Mouse (Mus musculus) megakaryocyte, adult 5-6 weeks (primary cell): ENCODE measurements around the gene Rab44. TPM values are rescaled to one million over a fixed set of nuclear protein-coding genes. Genes with fewer than 3 reads are reported as not detected.

Experiments used
- ATAC-seq: 2 replicates; pipeline ENCODE4 v1.8.0; 2016; ENCODE audit warnings: mild to moderate bottlenecking, inconsistent platforms; ENCODE audit not compliant: poor library complexity, severe bottlenecking
- total RNA-seq, 2 experiments: library from RNA; stranded (forward) in 1 of 2; stranded (reverse) in 1 of 2; fragments of 153-499, 151-499 nt in 1 of 2; fragments of 221-1000, 200-1000 nt in 1 of 2; gene quantifications; 2 replicates each; pipeline versions ENCODE4 v1.2.3 to v1.2.4; 2015 to 2017

The Rab44 gene
- total RNA-seq, 2 experiments from 2014 or later = 52.2 to 105 TPM

DNA sequence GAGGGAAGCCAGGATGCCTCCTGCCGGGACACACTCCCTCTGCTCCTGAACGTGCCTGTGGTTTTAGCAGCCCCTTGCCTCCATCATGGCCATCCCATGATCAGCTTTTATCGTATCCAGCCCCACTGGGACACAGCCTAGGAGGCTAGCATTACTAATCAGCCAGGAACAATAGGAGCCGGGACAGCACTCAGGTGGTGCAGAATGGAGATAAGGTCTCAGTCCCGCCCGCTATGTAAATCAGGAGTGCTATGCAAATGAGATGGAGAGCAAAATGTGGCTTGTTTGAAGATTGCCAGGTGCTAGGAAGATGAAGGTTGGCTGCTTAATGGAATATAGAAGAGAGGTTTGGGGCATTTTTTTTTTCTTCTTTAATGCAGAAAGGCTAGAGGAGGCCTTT lies 51.5 kb downstream of the Rab44 start:
- ATAC-seq = no peak

DNA sequence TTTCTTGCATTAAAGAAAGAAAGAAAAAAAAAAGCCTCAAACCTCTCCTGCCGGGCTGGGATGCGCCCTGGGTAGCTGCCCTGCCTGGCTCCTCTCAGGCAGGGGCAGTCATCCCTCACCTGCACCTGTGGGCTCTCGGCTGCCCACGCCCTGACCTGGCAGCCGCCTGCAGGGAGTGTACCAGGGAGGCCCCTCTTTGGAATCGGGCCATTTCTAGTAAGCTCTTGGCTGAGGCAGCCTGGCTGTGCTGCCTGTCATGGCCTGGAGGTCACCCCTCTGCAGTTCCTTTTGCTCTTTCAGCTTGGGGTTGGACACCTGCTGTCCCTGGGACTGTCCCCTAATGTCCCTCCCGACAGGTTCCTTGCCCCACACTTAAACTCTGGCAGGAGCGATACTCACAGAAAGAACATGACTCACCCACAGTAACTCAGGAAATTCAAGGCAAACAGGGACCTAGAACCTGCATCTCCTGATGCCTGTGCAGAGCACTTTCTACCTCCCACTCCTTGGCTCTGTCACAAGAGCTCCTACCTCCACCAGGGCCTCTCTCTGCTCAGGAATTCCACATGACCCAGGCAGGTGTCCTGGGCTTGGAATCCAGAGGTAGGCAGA lies 52.1 kb downstream of the Rab44 start:
- no peak for ATAC-seq

DNA sequence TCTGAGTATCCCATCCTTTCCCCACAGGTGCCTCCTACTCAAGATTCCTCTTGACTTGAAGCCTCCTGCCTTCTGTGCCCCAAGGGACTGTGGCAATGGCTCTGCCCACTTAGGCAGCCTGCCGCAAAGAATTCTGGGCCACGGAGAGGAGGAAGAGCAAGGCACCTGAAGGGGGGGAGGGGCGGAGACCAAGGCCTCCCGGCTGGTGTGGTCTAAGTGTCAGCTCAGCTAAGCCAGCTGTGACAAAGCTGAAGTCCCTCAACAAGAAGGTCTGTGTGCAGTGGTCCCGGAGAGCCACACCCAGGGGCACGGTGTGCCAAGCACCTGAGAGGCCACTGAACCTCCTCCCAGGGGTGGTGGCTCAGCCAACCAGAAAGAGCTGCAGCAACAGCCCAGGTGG lies 53.4 kb downstream of the Rab44 start:
- no peak for ATAC-seq

DNA sequence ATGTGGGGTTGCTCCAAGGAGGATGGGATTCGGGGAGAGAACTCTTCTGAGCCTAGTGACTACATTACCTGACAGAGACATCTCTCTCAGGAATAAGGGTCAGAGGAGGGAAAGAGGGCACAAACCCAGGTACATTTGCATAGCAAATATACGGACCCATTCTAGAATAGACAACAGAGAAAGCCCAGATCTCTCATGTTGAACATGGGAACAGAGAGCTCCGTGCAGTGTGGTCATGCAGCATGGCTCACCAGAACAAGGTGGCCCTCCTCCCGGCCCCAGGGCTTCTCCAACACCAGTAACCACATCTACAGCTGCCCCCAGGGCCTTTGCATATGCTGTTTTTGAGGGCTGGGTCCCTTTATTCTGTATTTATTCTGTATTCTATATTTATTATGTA lies 54.5 kb downstream of the Rab44 start:
- no peak for ATAC-seq

DNA sequence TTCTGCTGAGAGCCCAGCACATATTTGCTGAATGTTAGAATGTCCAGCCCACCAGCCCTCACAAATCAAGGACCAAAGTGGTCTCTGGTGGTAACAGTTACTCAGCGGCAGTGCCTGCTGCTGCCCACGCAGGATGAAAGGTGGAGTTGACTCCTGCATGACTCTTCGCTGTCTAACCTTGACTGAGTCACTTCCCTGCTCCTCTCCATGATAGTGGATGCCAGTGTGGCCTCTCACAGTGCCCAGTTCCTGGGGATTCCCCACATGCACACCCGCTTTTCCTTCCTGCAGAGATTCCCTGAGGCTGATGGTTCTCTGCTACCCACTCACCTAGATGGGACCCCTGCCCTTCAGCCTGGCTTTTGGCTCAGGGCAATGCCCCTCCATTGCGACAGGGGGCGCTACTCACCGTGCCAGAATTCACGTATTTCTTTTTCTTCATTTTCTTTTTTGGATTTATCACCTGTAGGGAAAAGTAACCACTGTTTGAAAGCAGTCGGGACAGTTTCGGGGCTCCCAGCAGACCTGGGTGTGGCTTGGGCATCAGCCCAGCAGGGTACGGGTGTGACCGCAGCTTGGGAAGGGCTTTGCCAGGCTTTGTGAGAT lies 55.2 kb downstream of the Rab44 start:
- no peak for ATAC-seq

DNA sequence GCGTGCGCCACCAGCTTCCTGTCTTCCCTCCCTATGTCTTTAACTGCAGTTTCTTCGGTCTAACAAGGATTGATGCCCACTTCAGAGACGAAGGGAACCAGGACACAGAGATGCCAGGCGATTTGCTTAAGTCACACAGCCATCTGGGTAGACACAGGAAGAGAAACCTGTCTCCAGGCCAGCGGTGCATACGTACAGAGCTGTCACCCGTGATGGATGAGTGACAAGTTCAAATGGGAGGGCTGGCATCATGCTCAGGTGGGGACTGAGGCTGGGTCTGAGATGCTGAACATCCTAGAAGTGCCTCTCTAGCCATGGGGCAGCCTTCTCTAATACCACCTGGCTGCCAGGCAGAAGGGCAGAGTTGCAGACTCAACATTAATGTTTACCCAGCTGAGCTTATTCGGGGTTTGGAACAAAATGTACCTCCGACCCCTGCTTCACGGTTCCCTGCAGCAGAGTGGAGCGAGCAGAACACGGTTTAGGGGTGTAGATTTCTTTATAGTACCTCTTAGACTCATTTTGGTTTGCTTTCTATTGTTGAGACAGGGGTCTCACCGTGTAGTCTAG lies 56.6 kb downstream of the Rab44 start:
- no peak for ATAC-seq

DNA sequence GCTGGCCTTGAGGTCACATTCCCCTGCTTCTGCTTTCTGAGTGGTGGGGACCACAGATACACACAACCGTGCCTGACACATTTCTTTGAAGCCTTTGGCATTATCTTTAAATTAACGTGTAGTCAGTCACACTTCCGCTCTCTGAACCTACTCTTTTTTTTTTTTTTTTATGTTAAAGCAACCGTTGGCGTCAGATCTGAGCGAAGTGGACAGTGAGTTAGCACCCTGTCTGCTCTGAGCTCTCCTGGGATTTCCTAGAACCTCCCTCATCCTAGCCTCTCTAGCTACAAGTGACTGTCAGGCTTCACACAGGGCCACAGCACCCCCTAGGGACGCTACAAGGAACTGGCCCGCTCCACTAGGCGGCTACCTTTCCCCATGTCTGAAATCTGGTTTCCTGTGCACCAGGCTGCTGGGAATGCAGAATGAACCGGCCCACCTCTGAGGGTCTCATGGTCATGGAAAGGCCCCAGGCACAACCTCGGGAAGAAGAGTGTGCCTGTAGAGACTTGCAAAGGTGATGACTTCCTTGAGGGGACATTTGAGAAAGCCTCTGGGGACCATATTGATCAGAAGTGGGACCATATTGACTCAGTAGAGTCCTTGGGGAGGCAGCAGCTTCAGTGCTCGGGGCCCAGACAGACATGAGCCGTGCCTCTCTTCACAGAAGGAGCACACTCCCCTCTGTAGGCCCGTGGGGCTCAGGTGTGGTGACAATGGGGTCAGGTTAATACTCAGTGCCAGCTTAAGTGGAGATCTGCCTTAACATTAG lies 57.2 kb downstream of the Rab44 start:
- ATAC-seq = peak; percentile 88

DNA sequence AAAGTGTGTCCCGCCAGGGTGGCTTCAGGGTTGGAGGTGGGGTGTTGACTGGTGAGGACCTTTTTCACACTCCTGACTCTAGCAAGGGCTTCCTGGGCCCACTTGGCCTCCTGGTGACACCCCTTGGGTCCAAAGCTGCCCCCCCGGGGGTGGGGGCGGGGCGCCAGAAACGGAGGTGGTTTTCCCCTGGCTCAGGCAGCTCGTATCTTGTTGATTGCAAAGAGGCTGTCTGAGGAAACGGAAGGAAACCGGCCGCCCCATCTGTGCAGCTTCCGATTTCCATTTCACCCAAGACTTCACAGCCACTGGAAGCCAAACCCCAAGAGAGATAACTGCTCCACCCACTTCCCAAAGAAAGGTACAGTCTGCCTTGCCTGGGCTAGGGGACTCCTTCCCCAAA lies 58.1 kb downstream of the Rab44 start:
- peak; percentile 59 for ATAC-seq

DNA sequence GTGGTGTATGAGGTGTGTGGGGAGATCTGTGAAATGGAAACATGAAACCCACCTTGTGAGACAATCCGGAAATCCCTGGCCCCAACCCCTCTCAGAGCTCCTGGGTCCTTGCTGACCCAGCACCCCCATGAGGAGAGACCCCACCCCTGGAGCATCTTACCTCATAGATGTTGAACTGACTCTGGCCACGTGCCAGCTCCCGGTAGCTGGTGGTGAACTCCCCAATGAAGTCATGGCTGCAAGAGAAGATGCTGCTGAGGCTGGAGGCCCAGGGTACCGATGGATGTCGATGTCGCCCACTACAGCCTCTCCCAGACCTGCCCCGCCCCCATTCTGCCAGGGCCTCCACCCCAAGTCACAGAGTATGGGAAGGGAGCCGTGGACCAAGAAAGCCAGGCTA lies 59.2 kb downstream of the Rab44 start:
- no peak for ATAC-seq

DNA sequence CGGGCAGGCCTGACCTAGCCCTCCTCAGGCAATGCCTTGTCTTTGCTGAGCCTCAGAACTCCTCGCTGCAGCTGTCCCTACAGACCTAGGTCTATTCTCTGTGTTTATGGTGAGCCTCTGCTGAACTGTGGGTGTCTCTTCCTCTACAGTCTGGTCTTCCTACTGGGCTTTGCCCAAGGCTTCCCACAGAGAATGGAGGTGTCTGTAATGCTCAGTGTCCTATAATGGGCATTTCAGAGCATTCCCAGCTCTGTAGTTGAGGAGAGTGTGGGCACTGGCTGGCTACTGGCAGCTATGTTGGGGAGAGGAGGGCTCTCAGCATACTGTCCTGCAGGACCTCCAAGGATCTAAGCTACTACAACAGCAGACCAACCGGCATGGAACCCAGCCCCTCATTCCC lies 61.7 kb downstream of the Rab44 start:
- no peak for ATAC-seq

DNA sequence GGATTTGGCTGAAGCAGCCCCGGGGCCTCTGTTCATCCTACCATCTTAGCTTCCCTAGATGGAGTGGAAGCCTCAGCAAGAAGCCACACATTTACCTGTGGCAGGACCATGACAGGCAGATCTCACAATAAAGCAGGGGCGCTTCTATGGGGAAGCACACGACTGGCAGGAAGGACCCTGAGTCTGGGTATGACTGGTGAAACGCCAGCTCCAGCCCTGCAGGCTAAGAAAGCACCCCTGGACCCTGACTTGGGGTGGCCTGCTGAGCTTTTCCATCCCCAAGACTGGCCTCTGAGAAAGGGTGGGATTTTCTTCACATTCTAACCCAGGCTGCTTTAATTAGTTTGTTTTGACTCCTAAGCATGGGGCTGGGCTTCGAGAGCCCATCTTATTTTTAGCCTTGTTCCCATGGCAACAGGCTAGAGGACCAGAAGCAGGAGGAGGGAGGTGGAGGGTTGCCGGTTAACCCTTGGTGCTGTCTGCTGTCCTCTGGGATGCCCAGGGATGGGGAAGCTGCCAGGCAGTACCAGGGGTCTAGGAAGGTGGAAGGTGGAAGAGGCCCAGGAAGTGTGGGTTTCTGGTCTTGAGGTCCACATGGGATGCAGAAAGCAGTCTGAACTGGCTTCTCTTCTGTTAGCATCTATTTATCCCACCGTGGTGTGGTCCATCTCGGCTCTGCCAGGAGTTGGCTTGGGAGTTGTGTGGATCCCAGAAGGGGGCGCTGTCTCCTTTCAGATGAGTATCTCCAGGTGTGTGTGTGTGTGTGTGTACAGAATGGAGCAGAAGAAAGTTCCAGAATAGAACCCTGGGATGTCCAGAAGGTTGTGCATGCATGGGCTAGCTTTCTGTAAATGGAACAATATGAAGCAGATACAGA lies 62.7 kb downstream of the Rab44 start:
- 0 out of 2 replicates have a peak, but pooled peaks have one; percentile 24 for ATAC-seq

DNA sequence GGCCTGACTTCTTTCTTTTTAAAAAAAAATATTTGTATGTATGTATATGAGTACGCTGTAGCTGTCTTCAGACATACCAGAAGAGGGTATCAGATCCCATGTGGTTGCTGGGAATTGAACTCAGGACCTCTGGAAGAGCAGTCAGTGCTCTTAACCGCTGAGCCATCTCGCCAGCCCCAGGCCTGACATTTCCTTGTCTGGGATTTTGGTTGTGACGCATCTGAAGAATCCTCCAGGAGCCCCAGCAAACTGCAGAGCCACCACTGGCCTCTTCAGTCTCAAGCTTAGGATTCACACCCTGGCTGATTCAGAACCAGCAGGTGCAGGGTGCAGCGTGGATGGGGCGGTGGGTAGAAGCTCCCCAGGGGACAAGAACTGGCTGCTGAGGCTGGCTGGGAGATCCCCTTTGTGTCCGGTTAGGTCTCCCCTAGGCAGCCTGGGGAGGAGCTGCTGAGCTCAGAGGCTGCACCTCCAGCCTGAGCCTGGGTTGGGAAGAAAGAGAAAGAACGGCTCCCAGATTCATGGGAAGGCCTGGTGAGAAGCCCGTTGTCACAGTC lies 64.6 kb downstream of the Rab44 start:
- no peak for ATAC-seq

DNA sequence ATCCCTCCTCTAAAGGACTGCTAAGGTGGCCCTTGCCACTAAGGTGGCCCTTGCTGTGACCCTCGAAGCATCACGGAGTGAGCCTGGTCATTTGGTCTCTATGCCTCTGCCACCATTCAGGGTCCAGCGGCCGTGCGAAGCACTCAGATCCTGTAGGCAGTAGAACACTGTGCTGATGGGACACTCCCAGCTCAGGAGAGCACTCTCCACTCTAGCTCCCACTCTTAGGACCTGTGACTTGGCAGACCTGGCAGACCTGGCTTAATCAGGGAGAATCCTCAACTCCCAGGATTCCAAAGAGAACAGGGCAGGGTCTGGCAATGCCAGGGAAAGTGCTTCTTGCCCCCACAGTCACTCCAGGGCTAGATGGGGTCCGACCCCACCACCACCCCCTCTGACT lies 66.0 kb downstream of the Rab44 start:
- ATAC-seq = no peak

DNA sequence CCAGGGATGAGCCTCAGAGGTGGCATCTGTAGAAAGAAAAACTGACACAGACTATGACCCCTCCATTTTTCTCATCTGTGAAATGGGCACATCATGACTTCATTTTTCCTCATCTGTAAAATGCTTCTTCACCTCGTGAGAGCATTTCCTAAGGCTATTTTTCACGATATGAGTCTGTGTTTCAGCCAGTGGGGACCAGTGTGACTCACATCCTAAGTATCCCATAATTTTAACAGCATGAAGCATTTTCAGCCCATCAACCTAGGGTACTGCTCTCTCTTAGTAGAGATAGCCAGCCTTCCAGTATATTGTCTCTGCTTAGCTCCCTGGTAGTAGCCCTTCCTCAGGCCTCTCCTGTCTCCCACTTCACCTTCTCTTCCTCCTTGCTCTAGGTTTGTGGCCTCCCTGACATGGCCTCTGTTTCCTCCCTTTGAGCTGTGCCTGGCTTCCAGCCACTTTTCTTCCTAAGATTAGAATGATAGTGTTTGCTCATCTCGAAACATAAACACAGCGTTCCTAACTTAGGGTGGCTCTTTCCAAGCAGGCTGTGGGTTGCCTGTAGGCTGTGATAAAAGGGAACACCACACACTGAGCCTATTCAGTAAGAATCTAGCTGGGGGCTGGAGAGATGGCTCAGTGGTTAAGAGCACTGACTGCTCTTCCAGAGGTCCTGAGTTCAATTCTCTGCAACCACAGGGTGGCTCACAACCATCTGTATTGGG lies 66.6 kb downstream of the Rab44 start:
- ATAC-seq = no peak

DNA sequence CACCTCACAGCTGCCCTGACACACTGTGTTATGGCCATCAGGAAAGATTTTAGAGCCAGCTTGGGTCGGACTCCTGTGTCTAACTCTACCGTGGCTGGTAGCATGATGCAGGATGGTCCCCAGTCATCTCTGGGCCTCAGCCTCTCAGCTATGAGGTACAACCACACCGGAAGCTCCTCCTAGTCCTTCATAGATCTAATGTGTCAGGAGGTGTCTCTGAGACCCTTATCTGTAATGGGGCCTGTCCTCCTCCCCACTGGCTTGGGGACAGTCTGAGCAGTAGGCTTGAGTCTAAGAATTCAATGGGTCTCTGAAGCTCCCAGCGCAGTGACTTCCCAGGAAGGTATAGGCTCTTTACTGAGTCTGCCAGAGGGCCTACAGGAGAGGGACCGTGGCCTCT lies 67.8 kb downstream of the Rab44 start:
- no peak for ATAC-seq

DNA sequence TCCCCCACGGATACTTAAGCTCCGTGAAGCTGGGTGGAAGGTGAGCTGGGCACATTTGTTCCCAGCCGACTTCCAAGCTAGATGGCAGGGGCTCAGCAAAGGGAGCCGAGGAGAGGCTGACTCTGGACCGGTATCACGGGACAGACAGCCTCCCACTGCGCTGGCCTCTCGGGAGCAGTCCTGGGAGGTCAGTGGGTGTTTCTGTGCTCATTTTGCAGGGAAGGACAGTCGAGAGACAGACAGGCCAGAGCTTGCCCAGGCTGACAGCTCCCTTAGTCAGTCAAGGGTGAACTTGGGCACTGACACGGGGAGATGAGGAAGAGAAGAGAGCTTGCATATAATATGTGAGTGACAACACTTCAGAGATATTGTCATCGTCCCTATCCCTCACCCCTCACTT lies 69.2 kb downstream of the Rab44 start:
- no peak for ATAC-seq

DNA sequence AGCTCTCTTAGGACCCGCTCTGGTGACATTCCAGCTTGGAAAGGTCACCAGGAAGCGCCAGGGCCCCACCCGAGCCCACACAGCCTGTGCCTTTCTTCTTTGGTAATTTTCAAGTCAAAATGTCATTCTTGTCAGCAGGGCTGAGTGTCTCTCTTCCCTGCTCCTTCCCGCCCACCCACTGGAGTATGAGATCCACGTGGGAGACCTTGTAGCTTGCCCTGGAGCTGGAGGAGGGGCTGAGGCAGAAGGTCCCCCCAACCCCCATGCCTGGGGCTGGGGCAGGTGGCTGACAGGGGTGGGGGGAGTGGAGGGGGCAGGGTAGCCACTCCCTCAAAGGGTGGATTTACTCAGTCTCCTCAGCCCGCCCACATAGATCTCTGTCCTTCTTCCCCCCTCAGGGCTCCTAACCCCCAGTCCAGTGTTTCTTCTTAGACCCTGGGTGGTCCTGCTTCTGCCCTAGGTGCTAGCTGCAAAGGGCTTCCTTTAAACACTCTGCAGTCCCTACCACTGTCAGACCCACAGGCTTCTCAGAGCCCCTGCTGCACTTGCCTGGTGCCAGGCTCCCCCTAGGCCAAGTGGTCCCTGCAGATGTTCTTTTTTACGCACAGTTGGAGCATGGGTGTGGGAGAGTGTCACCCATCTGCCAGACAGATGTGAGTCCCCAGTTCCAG lies 71.6 kb downstream of the Rab44 start:
- ATAC-seq = no peak

DNA sequence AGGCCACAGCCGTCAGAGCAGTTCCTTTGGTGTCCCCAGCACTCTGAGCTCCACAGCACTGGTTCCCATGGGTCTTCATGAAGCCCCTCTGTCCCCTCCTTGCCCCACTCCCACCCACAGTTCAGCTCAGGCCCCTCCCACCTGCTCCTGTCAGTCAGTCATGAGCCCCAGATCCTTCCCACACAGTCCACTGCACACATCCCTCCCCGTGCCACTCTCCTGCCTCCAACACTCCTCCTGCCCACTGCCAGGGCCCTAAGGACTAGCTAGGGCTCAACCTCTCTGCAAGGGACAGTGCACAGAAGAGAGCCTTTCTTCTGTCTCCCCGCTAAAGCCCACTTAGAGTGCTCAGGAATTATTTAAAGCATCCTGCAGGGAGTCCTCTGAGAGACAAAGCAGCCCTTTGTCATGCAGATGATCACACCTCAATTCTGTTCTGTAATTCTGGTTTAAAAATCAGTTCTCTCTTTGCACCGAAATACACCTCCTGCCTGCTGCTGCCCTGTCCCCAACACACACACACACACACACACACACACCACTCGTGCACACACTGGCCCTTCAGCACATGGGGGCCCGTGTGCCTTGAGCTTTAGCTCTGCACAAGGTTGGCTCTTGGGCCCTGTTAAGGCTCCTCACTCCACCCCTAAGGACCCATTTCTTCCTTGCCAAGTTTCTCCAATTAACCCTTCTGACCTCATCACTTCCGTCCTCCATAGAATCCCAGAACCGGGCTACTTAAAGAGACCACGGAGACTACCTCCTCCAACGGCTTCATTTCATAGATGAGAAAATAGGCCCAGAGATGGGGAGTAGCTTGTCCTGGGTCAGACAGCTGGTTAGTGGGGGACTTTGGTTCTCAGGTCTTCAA lies 73.3 kb downstream of the Rab44 start:
- no peak for ATAC-seq

DNA sequence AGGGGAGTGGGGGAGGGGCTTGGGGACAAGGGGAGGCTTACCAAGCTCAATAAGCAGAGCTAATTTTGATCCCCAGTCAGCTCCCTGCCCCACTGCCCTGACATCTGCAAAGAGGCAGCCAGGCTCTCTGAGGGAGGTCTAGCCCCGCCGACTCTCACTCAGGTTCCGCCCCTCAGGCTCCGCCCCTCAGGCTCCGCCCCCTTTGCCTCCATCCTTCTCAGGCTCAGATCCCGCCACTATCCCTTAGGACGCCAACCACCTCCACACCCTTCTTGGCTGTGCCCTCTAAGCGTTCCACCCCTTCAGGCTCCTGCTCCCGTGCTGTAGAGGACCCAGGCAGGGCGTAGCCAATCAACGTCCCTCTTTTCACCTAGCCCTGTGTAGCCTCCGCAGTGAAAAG lies 75.0 kb downstream of the Rab44 start:
- ATAC-seq = no peak
